Mouse (Mus musculus) forebrain, postnatal 0 days (tissue): ENCODE results near the gene Tent5b. TPM values are rescaled to one million over a fixed set of nuclear protein-coding genes. Genes with fewer than 3 reads are reported as not detected.
A peak's percentile ranks its signal among the peaks of the same experiment; 100 is the strongest.

Experiments used
- ATAC-seq: fragments of 200-750 bp; cut with Nextera tagmentation; 2 replicates; pipeline ENCODE4 v1.8.0; 2017; ENCODE audit warnings: mild to moderate bottlenecking, moderate library complexity
- DNase-seq: peaks from one replicate; pipeline ENCODE4 v3.0.0-alpha.2; 2015
- H3K27ac ChIP-seq: fragments of 300-500 bp; sonication (generic); 2 replicates; pipeline ENCODE4 v1.5.1; 2014; ENCODE audit warnings: low read depth, mild to moderate bottlenecking, antibody characterized with exemption, low read length, moderate library complexity, mixed read lengths
- H3K27me3 ChIP-seq: fragments of 300-500 bp; sonication (generic); 2 replicates; pipeline ENCODE4 v1.6.1; 2014; ENCODE audit warnings: mild to moderate bottlenecking, low read length, mixed read lengths; ENCODE audit not compliant: insufficient read depth
- H3K36me3 ChIP-seq: fragments of 300-500 bp; sonication (generic); 2 replicates; pipeline ENCODE4 v1.6.1; 2014; ENCODE audit warnings: mild to moderate bottlenecking, moderate library complexity; ENCODE audit not compliant: insufficient read depth
- H3K4me1 ChIP-seq: fragments of 300-500 bp; sonication (generic); 2 replicates; pipeline ENCODE4 v1.6.1; 2014; ENCODE audit warnings: antibody characterized with exemption; ENCODE audit not compliant: insufficient read depth
- H3K4me2 ChIP-seq: fragments of 300-500 bp; sonication (generic); 2 replicates; pipeline ENCODE4 v1.6.1; 2014; ENCODE audit warnings: low read depth, mild to moderate bottlenecking, moderate library complexity
- H3K4me3 ChIP-seq: fragments of 300-500 bp; sonication (generic); 2 replicates; pipeline ENCODE4 v1.5.1; 2014; ENCODE audit warnings: low read depth, low read length, mixed read lengths
- H3K9ac ChIP-seq: fragments of 300-500 bp; sonication (generic); 2 replicates; pipeline ENCODE4 v1.6.1; 2014; ENCODE audit warnings: mild to moderate bottlenecking
- H3K9me3 ChIP-seq: fragments of 300-500 bp; sonication (generic); 2 replicates; pipeline ENCODE4 v1.6.1; 2016; ENCODE audit warnings: low read length
- CTCF ChIP-seq: sonication (generic); IDR thresholded peaks from 2 replicates; pipeline ENCODE4 v1.5.1; 2016; ENCODE audit warnings: antibody characterized with exemption, control low read depth, low read depth
- WGBS: fragments of 180-500 bp; shearing (Covaris S2); extraction: QIAGEN DNeasy Blood & Tissue Kit; methylation state at CpG from one replicate; pipeline ENCODE4 v1.1.7; 2014; 5-methylcytosine and 5-hydroxymethylcytosine counted together
- polyA plus RNA-seq: library from polyadenylated mRNA; unstranded; fragments of >200 nt; fragmentation: Nextera tagmentation; extraction: Ambion mirVana; gene quantifications from 2 replicates; pipeline ENCODE4 v1.2.1, GENCODE M21; 2015
- total RNA-seq: library from RNA; depleted of rRNA; stranded (reverse); fragments of >200 nt; gene quantifications from 2 replicates; pipeline ENCODE4 v1.2.3, GENCODE M21; 2014

Gene Tent5b
- total and polyA plus RNA-seq, 2 experiments from 2014 or later = 0.31 to 0.62 TPM

GRCm38 (mm10) chr4:133451536-133451935, 28.4 kb upstream of the Tent5b start:
- DNase-seq (peak; percentile 91), ATAC-seq (peak; percentile 20; the same call in 1 of the 2 replicates)
- H3K36me3 ChIP-seq = no peaks in the 10 kb centered on the region
- H3K4me1 ChIP-seq = no peaks in the 10 kb centered on the region
- 8% methylated on average over 10 of the region's 10 CpGs for WGBS
- H3K27me3 ChIP-seq = no peaks in the 10 kb centered on the region
- no peak overlapping the region for H3K27ac ChIP-seq
- H3K4me3 ChIP-seq = no peak overlapping the region
- H3K9ac ChIP-seq = no peak overlapping the region
- H3K4me2 ChIP-seq = no peak overlapping the region
- peak; percentile 95 for TF ChIP-seq CTCF
- no peaks in the 10 kb centered on the region for H3K9me3 ChIP-seq

DNA sequence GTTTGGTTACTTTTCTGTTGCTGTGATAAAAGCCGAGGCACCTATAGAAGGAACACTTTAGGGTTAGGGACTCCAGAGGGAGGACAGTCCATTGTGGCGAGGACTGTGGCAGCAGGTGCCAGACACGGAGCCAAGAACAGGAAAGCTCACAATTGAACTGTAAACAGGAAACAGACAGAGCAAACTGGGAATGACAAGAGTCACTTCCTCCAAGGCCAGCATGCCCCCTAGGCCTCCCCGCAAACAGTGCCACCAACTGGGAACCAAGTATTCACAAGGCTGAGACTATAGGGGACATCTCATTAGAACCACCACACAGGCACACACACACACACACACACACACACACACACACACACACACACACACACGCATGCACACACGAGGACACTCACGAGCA, 27.5 kb upstream of the Tent5b start:
- no peak for DNase-seq
- 68% methylated on average over 6 of the region's 7 CpGs for WGBS

GRCm38 (mm10) chr4:133458044-133458443, 21.9 kb upstream of the Tent5b start:
- DNase-seq (no peak), ATAC-seq (no peak)
- WGBS = 71% methylated on average over 3 of the region's 3 CpGs
- Histone ChIP-seq H3K4me2 (no peak overlapping the region), H3K9me3 (no peaks in the 10 kb centered on the region), H3K4me1 (no peaks in the 10 kb centered on the region), H3K9ac (no peak overlapping the region), H3K27me3 (no peaks in the 10 kb centered on the region), H3K36me3 (no peaks in the 10 kb centered on the region), H3K27ac (no peak overlapping the region), H3K4me3 (no peak overlapping the region)
- TF ChIP-seq CTCF = no peak

More for the DNA sequence above, 27.5 kb upstream of the Tent5b start:
- no peak overlapping the region for H3K27ac ChIP-seq
- H3K27me3 ChIP-seq = no peaks in the 10 kb centered on the region
- no peak for ATAC-seq
- no peak overlapping the region for H3K4me2 ChIP-seq
- H3K9me3 ChIP-seq = no peaks in the 10 kb centered on the region
- H3K4me1 ChIP-seq = no peaks in the 10 kb centered on the region
- no peak overlapping the region for H3K9ac ChIP-seq
- no peaks in the 10 kb centered on the region for H3K36me3 ChIP-seq
- H3K4me3 ChIP-seq = no peak overlapping the region
- TF ChIP-seq CTCF = no peak

- Histone ChIP-seq H3K36me3 (no peaks in the 10 kb centered on the region), H3K4me3 (no peak overlapping the region), H3K9ac (no peak overlapping the region), H3K4me2 (no peak overlapping the region), H3K27me3 (no peaks in the 10 kb centered on the region), H3K4me1 (no peaks in the 10 kb centered on the region), H3K9me3 (no peaks in the 10 kb centered on the region), H3K27ac (no peak overlapping the region)
- DNase-seq (no peak), ATAC-seq (no peak)
- WGBS = 74% methylated on average over 1 of the region's 1 CpGs
- no peak for TF ChIP-seq CTCF
Measured at GRCm38 (mm10) chr4:133460006-133460405, 19.9 kb upstream of the Tent5b start.

GRCm38 (mm10) chr4:133460796-133461325, 19.1 kb upstream of the Tent5b start:
- DNase-seq = no peak
- H3K36me3 ChIP-seq = no peaks in the 10 kb centered on the region
- ATAC-seq = no peak

DNA sequence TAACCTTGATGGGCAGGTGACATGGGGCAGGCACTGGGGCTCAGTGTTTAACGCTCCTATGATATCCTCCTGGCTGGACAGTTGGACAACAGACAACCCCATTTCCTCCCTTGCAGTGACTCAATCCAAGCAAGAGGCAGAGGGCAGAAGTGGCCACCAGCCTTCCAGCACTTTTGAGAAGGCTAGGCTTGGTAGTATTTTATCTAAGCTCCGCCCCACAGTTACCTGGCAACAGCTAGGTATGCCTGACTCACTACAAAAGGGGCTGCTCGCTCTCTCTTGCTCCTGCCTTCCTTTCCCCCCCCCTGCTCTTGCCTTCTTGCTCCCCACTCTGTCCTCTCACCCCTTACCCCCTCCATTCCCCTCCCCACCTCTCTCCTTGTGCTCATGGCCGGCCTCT, 18.6 kb upstream of the Tent5b start:
- WGBS = 76% methylated on average over 4 of the region's 4 CpGs
- H3K36me3 ChIP-seq = no peaks in the 10 kb centered on the region
- no peaks in the 10 kb centered on the region for H3K27me3 ChIP-seq
- H3K27ac ChIP-seq = no peak overlapping the region
- H3K4me2 ChIP-seq = no peak overlapping the region
- no peaks in the 10 kb centered on the region for H3K4me1 ChIP-seq
- ATAC-seq = no peak
- H3K9me3 ChIP-seq = no peaks in the 10 kb centered on the region
- no peak for DNase-seq
- no peak for TF ChIP-seq CTCF
- H3K9ac ChIP-seq = no peak overlapping the region
- no peak overlapping the region for H3K4me3 ChIP-seq

More at GRCm38 (mm10) chr4:133460796-133461325, 19.1 kb upstream of the Tent5b start:
- H3K9ac ChIP-seq = no peak overlapping the region
- no peaks in the 10 kb centered on the region for H3K27me3 ChIP-seq
- H3K9me3 ChIP-seq = no peaks in the 10 kb centered on the region
- no peaks in the 10 kb centered on the region for H3K4me1 ChIP-seq
- no peak overlapping the region for H3K4me2 ChIP-seq
- no peak overlapping the region for H3K4me3 ChIP-seq
- 53% methylated on average over 5 of the region's 5 CpGs for WGBS
- TF ChIP-seq CTCF = no peak
- no peak overlapping the region for H3K27ac ChIP-seq

GRCm38 (mm10) chr4:133463184-133463583, 16.7 kb upstream of the Tent5b start:
- no peak overlapping the region for H3K27ac ChIP-seq
- no peak for ATAC-seq
- DNase-seq = no peak
- WGBS = 56% methylated on average over 6 of the region's 6 CpGs
- no peak overlapping the region for H3K4me2 ChIP-seq
- no peaks in the 10 kb centered on the region for H3K9me3 ChIP-seq
- H3K27me3 ChIP-seq = peaks cover 6% of the 10 kb centered on the region; the same call in 1 of the 2 replicates
- TF ChIP-seq CTCF = no peak
- no peak overlapping the region for H3K4me3 ChIP-seq
- H3K36me3 ChIP-seq = no peaks in the 10 kb centered on the region
- no peak overlapping the region for H3K9ac ChIP-seq
- H3K4me1 ChIP-seq = no peaks in the 10 kb centered on the region
